Mouse (Mus musculus) heart, embryonic 12.5 days (tissue): ENCODE measurements around the gene Dydc1. TPM values are rescaled to one million over a fixed set of nuclear protein-coding genes. Genes with fewer than 3 reads are reported as not detected.

Source experiments
- ATAC-seq: fragments of 200-750 bp; cut with Nextera tagmentation; 2 replicates; pipeline ENCODE4 v1.8.0; 2017; ENCODE audit warnings: moderate TSS enrichment, moderate library complexity; ENCODE audit not compliant: insufficient number of reproducible peaks, low FRiP score
- H3K27ac ChIP-seq: fragments of 300-500 bp; sonication (generic); 2 replicates; pipeline ENCODE4 v1.5.1; 2016; ENCODE audit warnings: mild to moderate bottlenecking, moderate library complexity; ENCODE audit not compliant: poor library complexity, severe bottlenecking
- H3K27me3 ChIP-seq: fragments of 300-500 bp; sonication (generic); replicated peaks from 2 replicates; pipeline ENCODE4 v1.6.1; 2016; ENCODE audit warnings: mild to moderate bottlenecking, moderate library complexity
- H3K36me3 ChIP-seq: fragments of 300-500 bp; sonication (generic); 2 replicates; pipeline ENCODE4 v1.6.1; 2016; ENCODE audit warnings: mild to moderate bottlenecking, moderate library complexity
- H3K4me1 ChIP-seq: fragments of 300-500 bp; sonication (generic); replicated peaks from 2 replicates; pipeline ENCODE4 v1.6.1; 2016; ENCODE audit warnings: mild to moderate bottlenecking
- H3K4me2 ChIP-seq: fragments of 300-500 bp; sonication (generic); 2 replicates; pipeline ENCODE4 v1.6.1; 2016; ENCODE audit warnings: mild to moderate bottlenecking, moderate library complexity
- H3K4me3 ChIP-seq: fragments of 300-500 bp; sonication (generic); 2 replicates; pipeline ENCODE4 v1.5.1; 2016; ENCODE audit warnings: mild to moderate bottlenecking
- H3K9ac ChIP-seq: fragments of 300-500 bp; sonication (generic); 2 replicates; pipeline ENCODE4 v1.6.1; 2016; ENCODE audit warnings: mild to moderate bottlenecking, moderate library complexity
- H3K9me3 ChIP-seq: fragments of 300-500 bp; sonication (generic); replicated peaks from 2 replicates; pipeline ENCODE4 v1.6.1; 2016; ENCODE audit warnings: mild to moderate bottlenecking, moderate library complexity
- WGBS: fragments of 180-500 bp; shearing (Covaris S2); methylation state at CpG from one replicate; pipeline ENCODE4 v1.1.7; 2016; 5-methylcytosine and 5-hydroxymethylcytosine counted together
- polyA plus RNA-seq: library from polyadenylated mRNA; unstranded; fragments of >200 nt; fragmentation: Nextera tagmentation; extraction: Ambion mirVana; gene quantifications from 2 replicates; pipeline ENCODE4 v1.2.1, GENCODE M21; 2016

The Dydc1 gene
- polyA plus RNA-seq, 1 experiment from 2014 or later, result not detected

GRCm38 (mm10) chr14:41100712-41101111 is 28.0 kb downstream of the Dydc1 start:
- H3K9me3 ChIP-seq, result no peaks in the 10 kb centered on the region
- peaks cover 7% of the 10 kb centered on the region for H3K4me1 ChIP-seq
- H3K36me3 ChIP-seq, result no peaks in the 10 kb centered on the region
- H3K4me2 ChIP-seq, result no peak overlapping the region
- H3K4me3 ChIP-seq, result no peak overlapping the region
- ATAC-seq, result no peak
- H3K27me3 ChIP-seq, result no peaks in the 10 kb centered on the region
- H3K9ac ChIP-seq, result no peak overlapping the region
- WGBS, result 73% methylated on average over 3 of the region's 3 CpGs
- no peak overlapping the region for H3K27ac ChIP-seq

DNA sequence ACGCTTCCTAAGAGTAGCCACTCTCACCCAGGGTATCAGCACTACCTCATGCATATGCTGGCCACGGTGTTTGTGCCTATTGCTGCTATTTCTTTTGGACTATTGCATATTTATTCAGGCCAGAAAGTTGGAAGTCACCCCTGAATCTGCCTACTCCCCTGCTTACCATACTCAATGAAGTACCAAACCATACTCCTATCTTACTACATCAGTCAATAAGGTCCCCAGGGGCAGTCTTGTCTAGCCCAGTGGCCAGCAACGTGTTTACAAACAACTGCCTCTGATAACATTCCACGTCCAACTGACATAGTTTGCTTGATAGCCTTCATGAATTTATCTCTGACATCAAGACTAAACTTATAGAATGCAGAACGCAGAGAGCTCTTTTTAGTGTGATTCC is 28.5 kb downstream of the Dydc1 start:
- H3K4me2 ChIP-seq, result no peak overlapping the region
- no peaks in the 10 kb centered on the region for H3K36me3 ChIP-seq
- 74% methylated on average over 5 of the region's 5 CpGs for WGBS
- H3K4me3 ChIP-seq, result no peak overlapping the region
- peaks cover 7% of the 10 kb centered on the region for H3K4me1 ChIP-seq
- no peaks in the 10 kb centered on the region for H3K9me3 ChIP-seq
- no peak for ATAC-seq
- no peaks in the 10 kb centered on the region for H3K27me3 ChIP-seq
- no peak overlapping the region for H3K27ac ChIP-seq
- H3K9ac ChIP-seq, result no peak overlapping the region

- no peak overlapping the region for H3K4me2 ChIP-seq
- no peak overlapping the region for H3K27ac ChIP-seq
- peaks cover 7% of the 10 kb centered on the region for H3K4me1 ChIP-seq
- no peak for ATAC-seq
- WGBS, result 68% methylated on average over 2 of the region's 2 CpGs
- H3K4me3 ChIP-seq, result no peak overlapping the region
- H3K9me3 ChIP-seq, result no peaks in the 10 kb centered on the region
- no peaks in the 10 kb centered on the region for H3K27me3 ChIP-seq
- H3K36me3 ChIP-seq, result no peaks in the 10 kb centered on the region
- no peak overlapping the region for H3K9ac ChIP-seq
Measured at GRCm38 (mm10) chr14:41102269-41102668, 29.6 kb downstream of the Dydc1 start.

DNA sequence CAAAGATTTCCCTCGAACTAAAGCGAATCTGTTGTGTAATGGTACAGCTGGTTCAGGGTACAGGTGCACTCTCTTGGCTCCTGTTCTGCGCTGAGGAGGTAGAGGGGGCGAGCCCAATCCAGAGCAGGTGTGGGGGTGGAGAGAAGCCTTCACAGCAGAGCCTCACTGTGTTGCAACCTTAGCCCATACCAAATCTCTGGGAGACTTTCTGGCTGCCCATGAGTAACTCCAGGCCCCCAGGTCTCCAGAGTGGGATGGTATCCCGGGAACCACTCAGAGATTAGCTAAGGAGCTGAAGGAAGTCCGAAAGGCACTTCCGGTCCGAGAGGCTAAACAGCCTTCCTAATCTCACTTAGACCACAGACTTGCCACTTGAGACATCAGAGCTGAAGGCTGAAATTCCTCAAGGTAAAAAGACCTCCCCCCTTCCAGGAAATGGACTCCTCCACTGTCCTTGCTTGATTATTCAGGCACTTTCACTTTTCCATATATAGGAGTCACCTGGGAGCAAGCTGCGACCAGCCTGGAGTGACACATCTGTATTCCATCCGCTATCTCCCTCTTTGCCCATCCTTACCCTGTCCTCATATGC is 32.2 kb downstream of the Dydc1 start, which contains the start of gene Mat1a:
TSS of gene Mat1a (plus strand) at position 183 of the 592 bp plus-strand sequence.
- no peak for ATAC-seq
- no peaks in the 10 kb centered on the region for H3K36me3 ChIP-seq
- no peak within 1 kb of the TSS for H3K27ac ChIP-seq
- H3K27me3 ChIP-seq, result no peaks in the 10 kb centered on the region
- H3K9ac ChIP-seq, result no peak within 1 kb of the TSS; the same call in 1 of the 2 replicates
- peak within 1 kb of the TSS; percentile 56 for H3K4me2 ChIP-seq
- WGBS, result 48% methylated on average over 10 of the region's 10 CpGs
- H3K4me3 ChIP-seq, result peak within 1 kb of the TSS; percentile 20
- H3K9me3 ChIP-seq, result no peaks in the 10 kb centered on the region
- H3K4me1 ChIP-seq, result peaks cover 7% of the 10 kb centered on the region

GRCm38 (mm10) chr14:41111031-41111668 is 38.4 kb downstream of the Dydc1 start:
- Histone ChIP-seq H3K36me3 (no peaks in the 10 kb centered on the region), H3K9ac (no peak overlapping the region), H3K4me2 (no peak overlapping the region), H3K27me3 (no peaks in the 10 kb centered on the region), H3K4me3 (no peak overlapping the region), H3K4me1 (no peaks in the 10 kb centered on the region), H3K27ac (no peak overlapping the region), H3K9me3 (no peaks in the 10 kb centered on the region)
- 79% methylated on average over 7 of the region's 7 CpGs for WGBS
- no peak for ATAC-seq

- WGBS, result 68% methylated on average over 4 of the region's 4 CpGs
- H3K27ac ChIP-seq, result no peak overlapping the region
- peaks cover 6% of the 10 kb centered on the region for H3K4me1 ChIP-seq
- H3K36me3 ChIP-seq, result no peaks in the 10 kb centered on the region
- H3K9me3 ChIP-seq, result no peaks in the 10 kb centered on the region
- H3K4me2 ChIP-seq, result no peak overlapping the region
- no peak overlapping the region for H3K9ac ChIP-seq
- no peak overlapping the region for H3K4me3 ChIP-seq
- no peaks in the 10 kb centered on the region for H3K27me3 ChIP-seq
- no peak for ATAC-seq
Measured at GRCm38 (mm10) chr14:41112944-41113343, 40.2 kb downstream of the Dydc1 start.

DNA sequence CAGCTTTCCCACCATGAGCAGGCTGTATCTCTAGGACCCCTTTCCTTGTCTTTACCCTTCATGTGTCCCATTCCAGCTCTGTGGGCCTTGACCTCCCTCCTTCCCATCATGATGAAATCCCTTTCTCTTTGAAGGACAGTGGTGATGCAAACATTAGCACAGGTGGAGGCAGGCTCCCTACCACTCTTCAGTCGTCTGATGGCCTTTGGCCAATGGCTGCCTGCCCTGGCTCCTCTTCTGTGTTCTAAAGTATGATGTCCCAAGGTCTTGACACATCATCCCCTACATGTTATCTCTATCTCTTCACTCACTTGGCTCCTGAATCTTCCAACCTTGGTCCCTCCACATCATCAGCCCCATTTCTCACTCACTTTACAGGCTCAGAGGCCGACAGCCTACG is 43.6 kb downstream of the Dydc1 start:
- Histone ChIP-seq H3K4me2 (no peak overlapping the region), H3K36me3 (no peaks in the 10 kb centered on the region), H3K9me3 (no peaks in the 10 kb centered on the region), H3K9ac (no peak overlapping the region), H3K27ac (no peak overlapping the region), H3K4me3 (no peak overlapping the region), H3K27me3 (no peaks in the 10 kb centered on the region), H3K4me1 (peaks cover 13% of the 10 kb centered on the region)
- ATAC-seq, result no peak
- WGBS, result 74% methylated on average over 3 of the region's 3 CpGs

GRCm38 (mm10) chr14:41124683-41125082 is 52.0 kb downstream of the Dydc1 start:
- H3K36me3 ChIP-seq, result no peaks in the 10 kb centered on the region
- no peak overlapping the region for H3K4me2 ChIP-seq
- H3K27me3 ChIP-seq, result peaks cover 4% of the 10 kb centered on the region; the same call in 1 of the 2 replicates
- H3K27ac ChIP-seq, result no peak overlapping the region
- WGBS, result 79% methylated on average over 5 of the region's 5 CpGs
- no peaks in the 10 kb centered on the region for H3K9me3 ChIP-seq
- no peak for ATAC-seq
- no peak overlapping the region for H3K9ac ChIP-seq
- H3K4me1 ChIP-seq, result no peaks in the 10 kb centered on the region
- no peak overlapping the region for H3K4me3 ChIP-seq

GRCm38 (mm10) chr14:41127997-41128396 is 55.3 kb downstream of the Dydc1 start:
- H3K27me3 ChIP-seq, result peaks cover 4% of the 10 kb centered on the region; the same call in 1 of the 2 replicates
- H3K4me3 ChIP-seq, result no peak overlapping the region
- 17% methylated on average over 4 of the region's 4 CpGs for WGBS
- no peak overlapping the region for H3K27ac ChIP-seq
- no peak overlapping the region for H3K9ac ChIP-seq
- H3K9me3 ChIP-seq, result no peaks in the 10 kb centered on the region
- ATAC-seq, result no peak
- H3K4me1 ChIP-seq, result peaks cover 6% of the 10 kb centered on the region; the same call in 1 of the 2 replicates
- no peaks in the 10 kb centered on the region for H3K36me3 ChIP-seq
- no peak overlapping the region for H3K4me2 ChIP-seq

GRCm38 (mm10) chr14:41131540-41131939 is 58.8 kb downstream of the Dydc1 start, which contains the start of gene Sftpa1:
Gene Sftpa1 (plus strand): TSS chr14:41131782.
- 46% methylated on average over 7 of the region's 7 CpGs for WGBS
- Histone ChIP-seq H3K4me2 (no peak within 1 kb of the TSS), H3K9ac (no peak within 1 kb of the TSS), H3K4me1 (peaks cover 6% of the 10 kb centered on the region; the same call in 1 of the 2 replicates), H3K27me3 (peaks cover 4% of the 10 kb centered on the region; the same call in 1 of the 2 replicates), H3K27ac (no peak within 1 kb of the TSS), H3K36me3 (no peaks in the 10 kb centered on the region), H3K4me3 (no peak within 1 kb of the TSS), H3K9me3 (no peaks in the 10 kb centered on the region)
- peak; percentile 15; the same call in 1 of the 2 replicates for ATAC-seq

DNA sequence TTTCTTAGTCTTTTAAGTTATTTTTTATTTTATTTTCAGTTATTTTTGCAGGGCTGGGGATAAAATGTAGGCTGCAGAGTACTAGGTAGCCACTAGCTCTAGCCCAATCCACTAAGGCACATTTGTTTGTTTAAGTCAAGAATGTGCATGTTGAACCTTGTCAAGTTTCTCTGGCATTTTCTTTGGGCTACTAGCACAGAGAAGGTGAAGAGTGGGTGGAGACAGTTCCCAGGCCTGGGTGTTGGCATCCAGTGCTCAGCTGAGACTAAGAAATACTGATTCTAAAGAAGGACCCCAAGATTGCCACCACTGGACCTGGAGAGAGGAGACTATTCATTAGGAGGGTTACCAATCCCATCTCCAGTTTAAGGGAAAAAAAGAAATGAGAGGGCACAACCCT is 64.3 kb downstream of the Dydc1 start:
- no peaks in the 10 kb centered on the region for H3K36me3 ChIP-seq
- no peaks in the 10 kb centered on the region for H3K27me3 ChIP-seq
- H3K4me1 ChIP-seq, result no peaks in the 10 kb centered on the region
- no peak overlapping the region for H3K9ac ChIP-seq
- no peak overlapping the region for H3K27ac ChIP-seq
- ATAC-seq, result no peak
- no peaks in the 10 kb centered on the region for H3K9me3 ChIP-seq
- H3K4me2 ChIP-seq, result no peak overlapping the region
- H3K4me3 ChIP-seq, result no peak overlapping the region
